Mouse (Mus musculus) limb, embryonic 15.5 days (tissue): ENCODE data around the gene Gucy2d. TPM values are rescaled to one million over a fixed set of nuclear protein-coding genes. Genes with fewer than 3 reads are reported as not detected.
A peak's percentile ranks its signal among the peaks of the same experiment; 100 is the strongest.

Experiments
- ATAC-seq: fragments of 200-750 bp; cut with Nextera tagmentation; 2 replicates; pipeline ENCODE4 v1.8.0; 2017; ENCODE audit warnings: low read depth, moderate TSS enrichment; ENCODE audit not compliant: insufficient number of reproducible peaks, low FRiP score, low TSS enrichment
- H3K27ac ChIP-seq: fragments of 300-500 bp; sonication (generic); 2 replicates; pipeline ENCODE4 v1.5.1; 2015; ENCODE audit warnings: moderate library complexity, mild to moderate bottlenecking, inconsistent platforms
- H3K27me3 ChIP-seq: fragments of 300-500 bp; sonication (generic); 2 replicates; pipeline ENCODE4 v1.6.1; 2015; ENCODE audit warnings: inconsistent platforms
- H3K36me3 ChIP-seq: fragments of 300-500 bp; sonication (generic); 2 replicates; pipeline ENCODE4 v1.6.1; 2015; ENCODE audit warnings: inconsistent platforms
- H3K4me1 ChIP-seq: fragments of 300-500 bp; sonication (generic); 2 replicates; pipeline ENCODE4 v1.6.1; 2015; ENCODE audit warnings: inconsistent platforms
- H3K4me2 ChIP-seq: fragments of 300-500 bp; sonication (generic); 2 replicates; pipeline ENCODE4 v1.6.1; 2015; ENCODE audit warnings: mild to moderate bottlenecking, inconsistent platforms
- H3K4me3 ChIP-seq: fragments of 300-500 bp; sonication (generic); 2 replicates; pipeline ENCODE4 v1.5.1; 2015; ENCODE audit warnings: mild to moderate bottlenecking, inconsistent platforms
- H3K9ac ChIP-seq: fragments of 300-500 bp; sonication (generic); 2 replicates; pipeline ENCODE4 v1.6.1; 2015; ENCODE audit warnings: inconsistent platforms
- H3K9me3 ChIP-seq: fragments of 300-500 bp; sonication (generic); 2 replicates; pipeline ENCODE4 v1.6.1; 2016; ENCODE audit warnings: inconsistent platforms
- WGBS: fragments of 180-500 bp; shearing (Covaris S2); methylation state at CpG from one replicate; pipeline ENCODE4 v1.1.7; 2015; 5-methylcytosine and 5-hydroxymethylcytosine counted together
- polyA plus RNA-seq: library from polyadenylated mRNA; unstranded; fragments of >200 nt; fragmentation: Nextera tagmentation; extraction: Ambion mirVana; gene quantifications from 2 replicates; pipeline ENCODE4 v1.2.1, GENCODE M21; 2015

Gucy2d gene
- polyA plus RNA-seq, 1 experiment from 2014 or later, result not detected

- H3K4me3 ChIP-seq, result no peak overlapping the region
- WGBS, result 65% methylated on average over 2 of the region's 2 CpGs
- no peaks in the 10 kb centered on the region for H3K9me3 ChIP-seq
- H3K4me1 ChIP-seq, result peaks cover 54% of the 10 kb centered on the region
- H3K27ac ChIP-seq, result no peak overlapping the region
- H3K36me3 ChIP-seq, result peaks cover 4% of the 10 kb centered on the region; the same call in 1 of the 2 replicates
- H3K4me2 ChIP-seq, result no peak overlapping the region
- 0 out of 2 replicates have a peak, but pooled peaks cover 17% of the 10 kb centered on the region for H3K27me3 ChIP-seq
- ATAC-seq, result no peak
- H3K9ac ChIP-seq, result no peak overlapping the region
Observed at GRCm38 (mm10) chr7:98493307-98493706, 53.1 kb downstream of the Gucy2d start.

- Histone ChIP-seq H3K9me3 (no peaks in the 10 kb centered on the region), H3K27me3 (0 out of 2 replicates have a peak, but pooled peaks cover 12% of the 10 kb centered on the region), H3K4me2 (no peak overlapping the region), H3K9ac (no peak overlapping the region), H3K36me3 (peaks cover 10% of the 10 kb centered on the region; the same call in 1 of the 2 replicates), H3K4me1 (peaks cover 56% of the 10 kb centered on the region), H3K4me3 (no peak overlapping the region), H3K27ac (no peak overlapping the region)
- ATAC-seq, result no peak
- WGBS, result 62% methylated on average over 18 of the region's 18 CpGs
Observed at GRCm38 (mm10) chr7:98493901-98494480, 53.8 kb downstream of the Gucy2d start.

- H3K36me3 ChIP-seq, result peaks cover 10% of the 10 kb centered on the region; the same call in 1 of the 2 replicates
- no peak for ATAC-seq
- H3K4me3 ChIP-seq, result no peak overlapping the region
- WGBS, result 94% methylated on average over 1 of the region's 1 CpGs
- no peak overlapping the region for H3K27ac ChIP-seq
- no peak overlapping the region for H3K4me2 ChIP-seq
- no peaks in the 10 kb centered on the region for H3K9me3 ChIP-seq
- H3K4me1 ChIP-seq, result peaks cover 55% of the 10 kb centered on the region
- 0 out of 2 replicates have a peak, but pooled peaks cover 10% of the 10 kb centered on the region for H3K27me3 ChIP-seq
- no peak overlapping the region for H3K9ac ChIP-seq
Observed at GRCm38 (mm10) chr7:98495591-98495990, 55.4 kb downstream of the Gucy2d start.

- Histone ChIP-seq H3K4me3 (no peak overlapping the region), H3K4me1 (peaks cover 59% of the 10 kb centered on the region), H3K9me3 (no peaks in the 10 kb centered on the region), H3K4me2 (no peak overlapping the region), H3K27ac (no peak overlapping the region), H3K9ac (no peak overlapping the region), H3K36me3 (peaks cover 10% of the 10 kb centered on the region; the same call in 1 of the 2 replicates), H3K27me3 (0 out of 2 replicates have a peak, but pooled peaks cover 3% of the 10 kb centered on the region)
- 48% methylated on average over 5 of the region's 5 CpGs for WGBS
- ATAC-seq, result no peak
Observed at GRCm38 (mm10) chr7:98497451-98497850, 57.2 kb downstream of the Gucy2d start.

- H3K27me3 ChIP-seq, result 0 out of 2 replicates have a peak, but pooled peaks cover 3% of the 10 kb centered on the region
- H3K27ac ChIP-seq, result no peak overlapping the region
- H3K4me1 ChIP-seq, result peaks cover 64% of the 10 kb centered on the region
- ATAC-seq, result no peak
- peaks cover 10% of the 10 kb centered on the region; the same call in 1 of the 2 replicates for H3K36me3 ChIP-seq
- no peaks in the 10 kb centered on the region for H3K9me3 ChIP-seq
- 88% methylated on average over 12 of the region's 12 CpGs for WGBS
- H3K4me2 ChIP-seq, result no peak overlapping the region
- H3K4me3 ChIP-seq, result no peak overlapping the region
- no peak overlapping the region for H3K9ac ChIP-seq
Observed at GRCm38 (mm10) chr7:98498101-98498500, 57.9 kb downstream of the Gucy2d start.

- Histone ChIP-seq H3K4me3 (no peak overlapping the region), H3K27ac (0 out of 2 replicates have a peak overlapping the region, but pooled peaks have one; percentile 71), H3K9me3 (no peaks in the 10 kb centered on the region), H3K27me3 (0 out of 2 replicates have a peak, but pooled peaks cover 3% of the 10 kb centered on the region), H3K4me1 (peaks cover 63% of the 10 kb centered on the region), H3K9ac (no peak overlapping the region), H3K4me2 (no peak overlapping the region), H3K36me3 (peaks cover 10% of the 10 kb centered on the region; the same call in 1 of the 2 replicates)
- ATAC-seq, result no peak
- 79% methylated on average over 20 of the region's 20 CpGs for WGBS
Observed at GRCm38 (mm10) chr7:98498656-98499560, 58.7 kb downstream of the Gucy2d start.

GRCm38 (mm10) chr7:98499561-98500292, 59.5 kb downstream of the Gucy2d start:
- Histone ChIP-seq H3K9me3 (no peaks in the 10 kb centered on the region), H3K4me2 (no peak overlapping the region), H3K27ac (peak overlapping the region; percentile 71), H3K4me1 (peaks cover 68% of the 10 kb centered on the region), H3K36me3 (peaks cover 10% of the 10 kb centered on the region; the same call in 1 of the 2 replicates), H3K4me3 (no peak overlapping the region), H3K9ac (no peak overlapping the region), H3K27me3 (0 out of 2 replicates have a peak, but pooled peaks cover 3% of the 10 kb centered on the region)
- WGBS, result 50% methylated on average over 25 of the region's 25 CpGs
- no peak for ATAC-seq

GRCm38 (mm10) chr7:98500470-98500869, 60.3 kb downstream of the Gucy2d start:
- Histone ChIP-seq H3K9ac (no peak overlapping the region), H3K4me2 (no peak overlapping the region), H3K27me3 (0 out of 2 replicates have a peak, but pooled peaks cover 3% of the 10 kb centered on the region), H3K27ac (peak overlapping the region; percentile 71), H3K4me1 (peaks cover 74% of the 10 kb centered on the region), H3K4me3 (no peak overlapping the region), H3K9me3 (no peaks in the 10 kb centered on the region), H3K36me3 (peaks cover 10% of the 10 kb centered on the region; the same call in 1 of the 2 replicates)
- no peak; the same call in 1 of the 2 replicates for ATAC-seq
- 79% methylated on average over 3 of the region's 3 CpGs for WGBS

GRCm38 (mm10) chr7:98501078-98501477, 60.9 kb downstream of the Gucy2d start:
- no peak for ATAC-seq
- 0 out of 2 replicates have a peak, but pooled peaks cover 3% of the 10 kb centered on the region for H3K27me3 ChIP-seq
- H3K4me3 ChIP-seq, result no peak overlapping the region
- WGBS, result 91% methylated on average over 7 of the region's 7 CpGs
- H3K4me2 ChIP-seq, result no peak overlapping the region
- no peaks in the 10 kb centered on the region for H3K9me3 ChIP-seq
- H3K36me3 ChIP-seq, result peaks cover 10% of the 10 kb centered on the region; the same call in 1 of the 2 replicates
- peak overlapping the region; percentile 71 for H3K27ac ChIP-seq
- peaks cover 72% of the 10 kb centered on the region for H3K4me1 ChIP-seq
- H3K9ac ChIP-seq, result no peak overlapping the region

GRCm38 (mm10) chr7:98502921-98503320, 62.7 kb downstream of the Gucy2d start:
- Histone ChIP-seq H3K9ac (no peak overlapping the region), H3K4me2 (no peak overlapping the region), H3K36me3 (peaks cover 10% of the 10 kb centered on the region; the same call in 1 of the 2 replicates), H3K27me3 (0 out of 2 replicates have a peak, but pooled peaks cover 3% of the 10 kb centered on the region), H3K4me1 (peaks cover 60% of the 10 kb centered on the region), H3K4me3 (no peak overlapping the region), H3K27ac (no peak overlapping the region), H3K9me3 (no peaks in the 10 kb centered on the region)
- WGBS, result 42% methylated on average over 5 of the region's 5 CpGs
- no peak for ATAC-seq
